ENCODE assay signal across 8 mouse cellular contexts in the genomic region with DNA sequence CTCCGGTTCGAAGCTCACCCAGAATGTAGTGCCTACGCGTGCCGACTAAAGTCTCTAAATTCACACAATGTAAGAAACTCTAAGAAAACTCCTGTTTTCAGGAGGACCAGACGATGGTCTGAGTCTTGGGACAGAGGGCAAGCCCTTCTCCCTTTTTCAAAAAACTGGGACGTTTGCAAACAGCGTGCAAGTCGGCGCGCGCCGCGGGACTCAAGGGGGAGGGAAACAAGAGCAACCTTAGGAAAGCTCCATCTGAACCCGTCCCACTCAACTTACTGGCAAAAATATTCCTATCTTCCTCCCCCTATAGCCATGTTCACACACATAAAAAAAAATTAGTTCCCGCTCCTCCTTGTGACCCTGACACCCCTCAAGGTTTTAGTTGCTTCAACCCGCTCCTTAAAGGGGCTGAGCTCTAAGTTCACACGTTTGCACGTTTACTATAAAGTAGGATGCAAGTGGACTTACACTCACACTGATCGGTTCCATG. TPM values are rescaled to one million over a fixed set of nuclear protein-coding genes. Genes with fewer than 3 reads are reported as not detected.
DNase-seq lines count a peak whose midpoint lies in the region; ATAC-seq lines count a peak whose summit lies in the region.

No protein-coding gene starts in this region.

- no peaks in the 10 kb centered on the region for H3K27me3 ChIP-seq in forebrain, embryonic 16.5 days (replicated peaks; ENCODE audit: control insufficient read depth, insufficient read depth, low read length)

- under 1% methylated on average over 20 of the region's 20 CpGs for WGBS in forebrain, embryonic 16.5 days

- peak overlapping the region; percentile 61 for H3K27ac ChIP-seq in forebrain, embryonic 16.5 days (ENCODE audit: low read length)

- peaks cover 50% of the 10 kb centered on the region for H3K4me1 ChIP-seq in forebrain, embryonic 16.5 days (replicated peaks; ENCODE audit: control insufficient read depth, insufficient read depth, low read length)

- H3K9ac ChIP-seq in forebrain, embryonic 16.5 days (replicated peaks; ENCODE audit: low read depth, low read length), result peak overlapping the region; percentile 73

- H3K36me3 ChIP-seq in forebrain, embryonic 16.5 days (ENCODE audit: control insufficient read depth, insufficient read depth), result no peaks in the 10 kb centered on the region

- H3K4me2 ChIP-seq in forebrain, embryonic 16.5 days (ENCODE audit: low read length), result peak overlapping the region; percentile 89

- DNase-seq in kidney, adult 9 months, result peak; percentile 21
- no peak for DNase-seq in kidney, adult 18-20 months
- DNase-seq in ZHBTc4 (ENCODE audit: low read depth, low spot score), result peak; percentile 75
- DNase-seq in kidney, postnatal 4 days, result peak; percentile 39 to 57
- DNase-seq in urinary bladder, postnatal 25 days (ENCODE audit: low spot score), result no peak
- DNase-seq in urinary bladder, postnatal 4 days (ENCODE audit: low spot score in 2 of 2), result no peak

- ATAC-seq in forebrain, embryonic 16.5 days, result no peak
- ATAC-seq in monocyte, adult 5-6 weeks (replicated peaks; ENCODE audit: insufficient number of reproducible peaks, low FRiP score, low TSS enrichment, poor library complexity, severe bottlenecking), result peak; percentile 5; the same call in 1 of the 2 replicates

- H3K9me3 ChIP-seq in forebrain, embryonic 16.5 days (ENCODE audit: control insufficient read depth, low read length), result no peaks in the 10 kb centered on the region

- H3K4me3 ChIP-seq in forebrain, embryonic 16.5 days (replicated peaks; ENCODE audit: low read length), result peak overlapping the region; percentile 68

RNA-seq across cellular contexts. Expression of a gene that starts 0.3 kb away (rescaled TPM):
- polyA plus RNA-seq in forebrain, embryonic 16.5 days (2015; fragmentation: Nextera tagmentation; extraction: Ambion mirVana), result 11.3 and 14.4 TPM in 2 replicates
- 403 to 572 TPM (median 502 TPM) in 3 replicates for total RNA-seq in monocyte, adult 5-6 weeks (2017)

Comparison
In these comparisons a context has a peak if more than half of its experiments do, and no peak if none do; other contexts are left out.
1. DNase-seq: peak in kidney, adult 9 months (single experiment), ZHBTc4 (single experiment) and kidney, postnatal 4 days (2 of 2); none in kidney, adult 18-20 months (single experiment), urinary bladder, postnatal 25 days (single experiment) and urinary bladder, postnatal 4 days (0 of 2).